Mouse (Mus musculus) spleen, adult 2 months (tissue): ENCODE measurements around the gene March10.

Experiments
- CTCF ChIP-seq: fragments of 200-500 bp; IDR thresholded peaks from 2 replicates; pipeline ENCODE4 v1.5.1; 2011; ENCODE audit warnings: mild to moderate bottlenecking, inconsistent platforms; ENCODE audit not compliant: insufficient read depth, insufficient read length, insufficient replicate concordance; ENCODE audit errors: extremely low read depth
- POLR2A ChIP-seq: fragments of 200-500 bp; IDR thresholded peaks from 2 replicates; pipeline ENCODE4 v1.6.1; 2011; ENCODE audit warnings: low read depth, low read length, inconsistent platforms

GRCm38 (mm10) chr11:105472610-105473009, 16.1 kb upstream of the March10 start:
- TF ChIP-seq POLR2A: no peak
- TF ChIP-seq CTCF: no peak
